Mouse (Mus musculus) gastrocnemius, adult 8-10 months (tissue): ENCODE results near the gene Pcx. TPM values are rescaled to one million over a fixed set of nuclear protein-coding genes. Genes with fewer than 3 reads are reported as not detected.
"Not testable (repeated sequence)": the region's sequence is repeated elsewhere in the genome, so short reads cannot be mapped to it uniquely, and the experiment has no call there.

Experiments used
- DNase-seq, 2 experiments: peaks; one replicate each; pipeline ENCODE4 v3.0.0; 2022; ENCODE audit warnings: low spot score in 2 of 2
- total RNA-seq, 4 experiments: library from RNA; stranded (reverse); gene quantifications; 2 replicates each; pipeline ENCODE4 v1.2.4; 2022

Pcx gene
- total RNA-seq, 4 experiments from 2014 or later: 60.2 to 229 (median 114) TPM

DNA sequence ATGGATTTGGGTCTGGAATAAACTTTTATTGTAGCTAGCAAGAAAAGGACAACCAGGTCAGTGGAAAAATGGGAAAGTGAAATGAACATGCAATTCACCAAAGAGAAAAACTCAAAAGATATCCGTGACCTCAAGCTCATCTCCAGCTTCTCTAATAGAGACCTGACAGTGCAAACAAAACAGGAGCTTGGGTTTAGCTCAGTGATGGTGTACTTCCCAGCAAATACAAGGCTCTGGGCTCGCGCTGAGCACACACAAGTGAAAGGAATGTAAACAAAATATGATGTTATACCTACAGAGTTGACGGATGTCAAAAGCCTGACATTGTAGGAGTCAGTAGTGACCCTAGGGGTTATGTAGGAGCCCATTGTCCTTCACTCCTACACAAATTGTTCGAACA, 69.0 kb downstream of the Pcx start:
- no peak for DNase-seq

DNA sequence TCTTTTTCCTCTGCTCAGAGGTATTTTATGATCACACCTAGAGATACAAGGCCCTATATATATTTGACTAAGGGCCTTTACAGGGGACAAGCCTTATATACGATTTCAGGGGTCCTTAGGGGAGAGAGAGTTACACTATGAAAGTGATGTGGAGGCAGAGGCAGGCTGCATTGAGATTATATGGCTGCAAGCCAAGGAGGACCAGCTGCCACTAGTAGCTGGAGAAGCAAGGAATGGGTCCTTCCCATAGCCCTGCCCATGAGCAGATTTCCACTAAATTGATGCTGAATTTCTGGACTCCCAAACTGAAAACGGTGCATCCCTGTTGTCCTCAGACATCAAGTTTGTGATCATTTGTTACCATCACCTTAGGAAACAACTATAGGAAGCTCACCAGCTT, 73.6 kb downstream of the Pcx start:
- DNase-seq: no peak

DNA sequence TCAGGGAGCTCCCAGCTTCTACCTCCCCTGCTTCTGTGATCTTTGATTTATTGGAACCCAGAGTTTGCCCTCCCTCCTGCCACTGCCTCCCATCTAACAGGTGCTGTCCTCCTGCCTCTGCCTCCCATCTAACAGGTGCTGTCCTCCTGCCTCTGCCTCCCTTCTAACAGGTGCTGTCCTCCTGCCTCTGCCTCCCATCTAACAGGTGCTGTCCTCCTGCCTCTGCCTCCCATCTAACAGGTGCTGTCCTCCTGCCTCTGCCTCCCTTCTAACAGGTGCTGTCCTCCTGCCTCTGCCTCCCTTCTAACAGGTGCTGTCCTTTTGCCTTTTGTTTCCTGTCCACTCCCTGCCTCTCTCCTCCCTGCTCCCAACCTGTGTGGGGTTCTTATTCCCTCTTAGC, 76.5 kb downstream of the Pcx start:
- DNase-seq: not testable (repeated sequence)

DNA sequence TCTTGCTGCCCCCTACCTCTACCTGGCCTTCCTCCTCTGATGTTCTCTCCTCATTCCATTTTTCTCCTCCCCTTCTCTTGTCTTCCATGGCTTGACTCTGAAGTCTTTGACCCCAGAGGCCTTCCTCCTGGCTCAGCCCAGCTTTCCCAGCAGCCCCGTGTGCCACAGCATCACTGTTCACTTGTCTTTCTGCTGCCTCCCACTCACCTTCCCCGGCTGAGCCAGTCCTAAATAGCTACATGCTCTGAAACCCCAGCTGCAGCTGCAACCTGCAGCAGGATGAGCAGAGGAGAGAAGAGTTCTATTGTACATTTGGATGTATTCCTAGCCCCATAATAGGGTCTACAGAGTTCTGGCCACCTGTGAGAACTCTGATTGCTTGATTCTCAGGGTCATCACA, 77.2 kb downstream of the Pcx start:
- DNase-seq: no peak

DNA sequence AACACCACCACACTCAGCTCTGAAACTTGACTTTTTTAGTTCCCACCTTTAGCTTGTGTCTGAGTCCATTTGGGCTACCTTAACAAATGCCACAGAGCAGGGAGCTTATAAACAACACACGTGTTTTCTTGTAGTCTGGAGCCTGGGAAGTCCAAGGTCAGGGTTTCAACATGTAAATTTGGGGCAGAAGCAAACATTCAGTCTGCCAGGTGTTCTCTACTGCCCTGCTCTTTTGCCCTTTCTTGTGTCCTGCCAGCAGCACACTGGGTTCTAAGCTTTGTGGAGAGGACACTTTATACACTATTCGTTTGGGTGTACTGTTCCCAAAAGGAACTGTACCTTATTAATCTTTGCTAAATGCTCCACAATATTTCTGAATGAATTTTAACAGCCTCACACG, 78.2 kb downstream of the Pcx start:
- no peak for DNase-seq

DNA sequence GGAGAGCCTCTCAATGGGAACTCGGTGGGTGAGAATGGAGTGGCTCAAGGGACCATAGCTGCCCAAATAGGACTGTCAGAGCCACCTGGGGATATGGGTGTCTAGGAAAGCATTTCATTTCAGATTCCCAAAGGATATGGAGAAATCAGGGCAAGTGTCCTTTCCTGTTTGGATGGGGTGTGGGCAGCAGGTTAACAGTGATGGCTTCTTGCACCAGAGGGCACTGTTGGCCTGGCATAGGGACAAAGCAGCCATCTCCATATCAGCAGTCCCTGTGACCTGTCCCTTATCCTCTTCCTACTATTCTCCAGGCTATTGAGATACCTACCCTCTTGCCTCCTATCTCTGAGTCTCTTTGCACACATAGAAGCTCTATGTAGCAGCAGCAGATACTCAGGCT, 78.8 kb downstream of the Pcx start:
- no peak for DNase-seq

DNA sequence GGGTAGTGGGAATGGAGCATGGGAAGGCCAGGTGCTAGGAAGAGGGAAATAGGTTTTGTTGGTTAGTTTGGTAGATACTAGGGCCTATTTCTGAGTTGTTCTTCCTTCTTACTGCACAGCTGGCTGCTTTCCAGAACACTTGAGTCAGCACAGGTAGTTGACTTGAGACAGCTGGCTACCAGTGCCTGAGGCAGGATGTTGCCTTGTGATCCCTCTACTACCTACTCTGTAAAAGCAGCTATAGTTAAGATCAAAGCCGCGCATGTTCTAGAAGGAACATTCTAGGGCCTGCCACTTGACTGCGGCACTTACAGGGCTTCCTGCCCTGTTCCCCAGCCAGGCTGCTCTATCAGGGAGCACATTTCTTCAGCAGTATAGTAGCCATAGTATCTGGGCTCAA, 79.8 kb downstream of the Pcx start:
- no peak for DNase-seq

DNA sequence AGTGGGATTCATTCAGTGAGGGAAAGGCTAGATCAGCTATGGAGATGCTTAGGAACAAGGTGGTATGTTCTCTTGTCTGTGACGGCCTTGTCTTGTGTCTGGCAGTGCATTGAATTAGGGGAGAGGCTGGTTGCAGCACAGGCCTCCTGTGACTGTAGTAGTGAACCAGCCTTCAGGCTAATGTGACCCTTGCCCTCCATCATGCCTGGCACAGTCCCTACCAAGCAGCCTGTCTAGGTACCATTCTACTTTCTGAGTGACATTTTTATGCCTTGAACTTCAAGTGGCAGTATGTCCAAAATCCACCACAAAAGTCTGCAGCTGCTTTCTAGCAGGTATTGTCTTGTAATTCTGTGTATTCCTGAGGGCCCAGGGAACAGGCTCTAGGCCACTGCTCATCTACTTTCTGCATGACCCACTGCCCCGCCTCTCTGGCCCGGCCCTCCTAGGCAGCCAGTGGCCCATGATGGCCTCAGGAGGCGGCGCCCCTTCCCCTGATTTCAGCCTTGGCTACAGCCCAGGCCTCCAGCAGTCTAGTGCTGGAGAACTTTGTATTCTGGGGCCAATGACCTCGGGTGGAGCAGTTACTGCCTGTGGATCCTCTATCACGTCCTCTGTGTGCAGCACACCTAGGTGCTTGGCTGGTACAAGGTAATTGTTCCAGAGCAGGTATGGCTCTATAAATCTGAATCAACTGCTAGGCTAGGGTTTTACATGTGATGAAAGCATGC, 83.7 kb downstream of the Pcx start:
- no peak for DNase-seq

DNA sequence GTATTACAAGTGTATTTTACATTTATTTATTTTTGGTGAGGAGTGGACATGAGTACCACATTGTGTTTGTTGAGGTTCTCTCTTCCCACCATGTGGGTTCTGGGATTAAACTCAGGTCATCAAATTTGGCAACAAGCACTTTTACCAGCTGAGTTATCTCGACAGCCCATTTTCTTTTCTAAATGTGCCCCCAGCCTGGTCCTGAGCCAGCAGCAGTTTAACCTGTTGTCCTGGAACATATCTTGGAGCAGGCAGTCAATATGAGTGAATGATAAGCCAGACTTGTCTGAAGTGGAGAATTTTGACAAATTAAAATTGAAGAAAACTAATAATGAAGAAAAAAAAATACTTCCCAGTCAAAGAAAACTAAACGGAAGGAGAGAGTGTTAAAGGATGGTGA, 85.8 kb downstream of the Pcx start:
- no peak for DNase-seq

DNA sequence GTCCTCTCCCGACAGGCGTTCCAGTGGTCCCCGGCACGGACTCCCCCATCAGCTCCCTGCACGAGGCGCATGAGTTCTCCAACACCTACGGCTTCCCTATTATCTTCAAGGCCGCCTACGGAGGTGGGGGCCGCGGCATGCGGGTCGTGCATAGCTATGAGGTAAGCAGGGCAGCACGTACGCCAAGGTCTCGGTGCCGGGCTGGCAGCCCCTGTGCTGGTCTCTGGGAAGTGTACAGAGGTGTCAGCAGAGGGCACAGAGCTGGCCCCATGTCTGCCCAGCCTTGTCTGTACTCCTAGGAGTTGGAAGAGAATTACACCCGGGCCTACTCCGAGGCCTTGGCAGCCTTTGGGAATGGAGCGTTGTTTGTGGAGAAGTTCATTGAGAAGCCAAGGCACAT, 92.2 kb downstream of the Pcx start:
- no peak for DNase-seq

DNA sequence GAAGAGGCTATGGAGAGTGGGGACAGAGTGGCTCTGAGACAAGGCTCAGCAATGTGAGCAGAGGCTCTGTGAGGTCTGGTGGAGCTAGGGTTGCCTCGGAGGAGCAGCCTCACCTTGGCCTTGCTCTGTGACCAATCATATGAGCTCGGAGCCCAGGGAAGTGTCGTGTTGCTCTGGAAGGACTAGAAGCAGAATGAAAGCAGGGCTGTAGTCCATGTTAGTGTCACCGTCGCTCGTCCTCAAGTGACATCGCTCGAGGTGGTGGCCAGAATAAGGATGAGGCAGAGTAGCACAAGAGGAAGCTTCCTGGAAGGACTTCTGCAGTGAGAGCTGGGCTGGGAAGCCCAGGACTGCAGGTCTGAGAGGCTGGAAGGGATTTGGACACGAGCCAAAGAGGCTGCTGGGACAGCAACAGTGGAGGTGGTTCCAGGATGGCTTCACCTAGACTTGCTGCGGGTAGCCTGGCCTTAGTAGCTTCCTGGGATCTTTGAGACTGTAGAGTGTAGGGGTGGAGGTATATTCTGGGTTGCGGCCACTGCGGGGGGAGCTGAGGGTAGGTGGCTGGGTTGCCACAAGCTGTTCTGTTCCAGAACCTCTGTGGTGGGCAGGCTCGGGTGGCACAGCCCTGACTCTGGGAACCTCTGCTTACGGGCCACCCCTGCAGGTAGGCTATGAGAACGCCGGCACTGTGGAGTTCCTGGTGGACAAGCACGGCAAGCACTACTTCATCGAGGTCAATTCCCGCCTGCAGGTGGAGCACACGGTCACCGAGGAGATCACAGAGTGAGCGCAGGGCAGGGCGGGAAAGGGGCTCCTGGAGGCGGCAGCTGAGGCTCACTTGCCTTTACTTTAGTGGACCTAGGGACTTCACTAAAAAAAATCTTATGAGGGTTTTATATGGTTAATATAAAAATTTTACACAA, 93.8 kb downstream of the Pcx start:
- no peak for DNase-seq

DNA sequence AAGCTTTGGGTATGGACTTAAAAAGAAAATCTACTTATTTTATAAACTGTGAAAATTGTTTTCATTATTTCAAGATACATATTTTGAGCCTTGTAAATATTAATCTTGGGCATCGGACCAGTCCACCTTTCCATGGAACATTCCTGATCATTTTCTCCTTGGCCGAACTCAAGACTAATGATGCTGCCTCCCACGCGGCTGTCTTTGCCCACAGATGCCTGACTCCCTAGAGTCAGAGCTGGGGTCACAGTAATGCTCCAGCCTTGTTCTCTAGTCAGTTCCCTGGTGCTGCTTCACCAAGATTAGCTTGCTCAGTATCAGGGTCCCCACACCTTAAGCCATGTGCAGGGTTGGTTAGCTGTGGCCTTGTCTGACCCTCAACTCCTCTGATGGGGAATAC, 95.4 kb downstream of the Pcx start:
- no peak for DNase-seq

DNA sequence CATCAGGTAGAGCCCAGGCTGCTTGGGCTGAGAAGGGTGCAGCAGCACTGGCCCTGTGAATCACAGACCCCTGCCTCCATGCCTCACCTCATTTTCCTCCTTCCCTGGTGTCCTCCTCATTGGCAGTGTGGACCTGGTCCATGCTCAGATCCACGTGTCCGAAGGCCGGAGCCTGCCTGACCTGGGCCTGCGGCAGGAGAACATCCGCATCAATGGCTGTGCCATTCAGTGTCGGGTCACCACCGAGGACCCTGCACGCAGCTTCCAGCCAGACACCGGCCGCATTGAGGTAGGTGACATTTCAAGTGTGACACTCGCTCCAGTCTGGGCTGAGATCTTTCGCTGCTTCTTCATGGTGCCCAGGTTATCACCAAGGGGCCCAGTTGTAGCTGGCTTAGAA, 97.1 kb downstream of the Pcx start:
- DNase-seq: no peak

DNA sequence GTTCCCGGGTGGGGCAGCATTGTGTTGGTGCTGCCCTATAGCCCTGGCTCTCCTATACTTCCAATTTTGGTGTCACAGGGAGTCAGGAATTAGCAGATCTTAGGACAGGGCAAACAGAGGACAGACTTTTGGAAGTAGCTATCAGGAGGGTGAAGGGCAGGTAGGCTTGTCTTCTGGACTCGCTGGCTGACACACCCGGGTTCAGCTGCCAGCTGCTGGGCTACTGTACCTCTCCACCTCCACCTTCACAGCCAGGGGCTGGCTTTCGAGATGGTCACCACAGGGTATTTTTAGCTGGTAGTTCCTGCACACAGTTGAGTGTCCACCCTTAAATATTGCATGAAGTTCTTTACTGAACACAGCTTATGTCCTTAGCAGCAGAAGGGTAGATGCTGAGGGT, 98.2 kb downstream of the Pcx start:
- no peak for DNase-seq

DNA sequence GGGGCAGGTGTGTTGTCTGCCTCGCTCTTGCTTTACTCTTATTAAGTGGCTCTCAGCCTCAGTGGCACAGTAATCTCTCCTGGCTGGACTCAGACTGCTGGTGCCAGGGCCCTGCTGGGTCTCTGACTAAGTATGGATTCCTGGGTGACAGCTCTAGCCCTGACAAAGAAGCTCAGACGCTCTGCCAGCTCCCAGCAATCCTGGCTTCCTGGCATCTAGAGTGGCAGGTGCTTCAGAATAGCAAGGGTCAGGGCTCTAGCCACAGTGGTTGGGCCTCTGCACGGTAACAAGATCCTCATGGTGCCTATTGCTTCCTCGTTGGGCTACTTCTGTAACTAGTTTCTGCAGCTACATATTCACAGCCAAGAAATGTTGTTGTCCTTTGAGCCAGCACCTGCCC, 99.8 kb downstream of the Pcx start:
- DNase-seq: peak in 1 of 2 experiments; percentile 72

DNA sequence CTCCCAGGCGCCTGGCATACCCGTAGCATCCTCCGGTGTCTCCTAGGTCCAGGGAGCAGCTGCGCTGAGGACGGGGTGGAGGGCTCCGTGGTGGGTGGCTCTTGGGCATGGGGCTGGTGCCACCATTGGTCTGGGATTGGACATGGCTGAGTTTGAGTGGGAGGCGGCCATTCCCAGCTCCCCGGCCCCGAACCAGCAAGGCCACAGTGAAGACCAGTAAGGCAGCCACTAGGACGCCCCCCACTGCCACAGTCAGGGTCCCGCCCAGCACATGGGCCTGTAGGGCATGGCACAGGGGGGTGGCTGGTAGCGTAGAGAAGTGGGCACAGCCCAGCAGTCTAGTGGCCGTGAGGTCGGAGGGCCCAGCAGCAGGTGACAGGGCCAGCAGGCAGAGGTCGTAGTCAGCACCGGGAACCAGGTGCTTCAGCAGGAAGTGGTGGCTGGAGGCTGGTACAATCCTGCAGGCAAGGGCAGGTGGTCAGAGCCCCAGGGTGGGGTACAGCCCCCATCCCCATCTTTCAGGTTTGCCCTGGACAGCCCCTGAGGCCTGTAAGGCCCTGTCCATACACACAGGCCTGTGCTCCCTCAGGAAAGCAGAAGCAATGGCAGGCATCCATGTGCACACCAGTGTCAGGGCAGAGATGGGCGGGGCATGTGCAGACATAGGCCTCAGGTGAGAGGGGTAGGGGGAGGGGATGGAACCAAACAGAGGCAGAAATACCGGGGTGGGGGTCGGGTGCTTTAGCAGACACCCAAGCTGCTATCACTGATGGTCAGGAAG, 102.1 kb downstream of the Pcx start:
- no peak for DNase-seq

DNA sequence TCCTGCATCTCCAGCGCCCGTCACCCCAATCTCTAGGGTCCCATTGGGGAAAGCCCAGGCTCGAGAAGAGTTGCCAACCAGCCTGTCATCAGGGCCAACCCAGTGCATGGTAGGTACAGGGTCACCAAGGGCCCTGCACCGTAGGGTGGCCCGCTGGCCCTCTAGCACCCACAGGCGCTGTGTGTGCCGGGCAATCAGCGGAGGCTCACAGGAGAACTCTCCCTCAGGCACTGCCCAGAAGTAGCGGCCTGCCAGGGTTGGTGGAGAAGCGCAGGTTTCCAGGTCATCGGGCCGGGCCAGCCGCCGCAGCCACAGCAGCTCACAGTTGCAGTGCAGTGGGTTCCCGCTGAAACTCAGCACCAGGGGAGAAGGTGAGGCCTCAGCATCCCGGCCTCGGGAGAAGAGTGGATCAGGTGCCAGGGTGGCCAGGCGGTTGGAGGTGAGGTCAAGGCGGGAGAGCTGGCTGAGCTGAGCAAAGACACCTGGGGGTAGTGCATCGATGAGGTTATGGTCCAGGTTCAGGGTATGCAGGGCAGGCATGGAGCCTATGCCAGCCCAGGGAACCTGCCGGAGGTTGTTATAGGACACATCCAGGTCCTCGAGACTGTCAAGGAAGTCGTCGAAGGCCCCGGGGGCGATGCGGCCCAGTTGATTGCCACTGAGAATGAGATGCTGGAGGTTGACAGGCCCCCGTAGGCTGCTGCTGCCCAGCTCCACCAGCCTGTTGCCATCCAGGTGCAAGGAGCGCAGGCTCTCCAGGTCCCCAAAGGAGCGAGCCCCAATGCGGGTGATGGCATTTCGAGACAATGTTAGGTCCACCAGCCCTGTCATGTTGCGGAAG, 103.4 kb downstream of the Pcx start:
- DNase-seq: no peak

DNA sequence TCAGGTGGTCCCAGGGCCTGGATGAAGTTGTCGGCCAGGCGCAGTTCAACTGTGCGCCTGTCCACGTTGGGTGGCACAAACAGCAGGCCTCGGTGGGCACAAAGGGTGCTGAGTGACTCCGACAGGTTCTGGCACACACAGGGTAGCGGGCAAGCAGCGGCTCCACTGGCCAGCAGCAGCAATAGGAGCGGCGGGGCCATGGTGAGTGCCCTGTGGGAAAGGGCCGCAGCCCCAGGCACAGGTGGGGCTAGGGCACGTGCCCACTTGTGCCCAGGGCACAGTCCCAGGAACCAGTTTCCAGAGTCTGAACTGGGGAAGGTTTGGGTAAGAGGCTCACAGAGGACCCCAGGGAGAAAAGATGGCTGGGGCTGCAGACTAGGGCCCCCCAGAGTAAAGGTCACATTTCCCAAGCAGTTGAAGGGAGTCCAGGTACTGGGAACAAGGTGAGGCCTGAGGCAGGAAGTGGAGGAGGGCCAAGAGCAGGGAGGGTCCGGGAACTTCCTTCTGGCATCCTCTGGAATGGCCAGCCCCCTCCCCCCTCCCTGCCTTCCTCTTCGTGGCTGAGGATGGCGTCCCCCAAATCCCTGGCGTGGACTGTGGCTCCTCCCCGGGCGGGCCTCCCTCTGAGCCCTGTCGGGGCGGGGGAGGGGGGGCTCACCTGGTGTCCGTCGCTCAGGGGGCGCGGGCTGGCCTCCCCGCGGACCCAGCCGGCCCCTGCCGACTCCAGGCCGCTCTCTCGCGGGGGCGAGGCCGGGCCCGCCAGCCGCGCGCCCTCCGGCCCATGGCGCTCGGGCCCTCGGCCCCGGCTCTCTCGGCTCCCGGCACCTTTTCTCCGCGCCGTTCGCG, 104.3 kb downstream of the Pcx start:
- no peak for DNase-seq

DNA sequence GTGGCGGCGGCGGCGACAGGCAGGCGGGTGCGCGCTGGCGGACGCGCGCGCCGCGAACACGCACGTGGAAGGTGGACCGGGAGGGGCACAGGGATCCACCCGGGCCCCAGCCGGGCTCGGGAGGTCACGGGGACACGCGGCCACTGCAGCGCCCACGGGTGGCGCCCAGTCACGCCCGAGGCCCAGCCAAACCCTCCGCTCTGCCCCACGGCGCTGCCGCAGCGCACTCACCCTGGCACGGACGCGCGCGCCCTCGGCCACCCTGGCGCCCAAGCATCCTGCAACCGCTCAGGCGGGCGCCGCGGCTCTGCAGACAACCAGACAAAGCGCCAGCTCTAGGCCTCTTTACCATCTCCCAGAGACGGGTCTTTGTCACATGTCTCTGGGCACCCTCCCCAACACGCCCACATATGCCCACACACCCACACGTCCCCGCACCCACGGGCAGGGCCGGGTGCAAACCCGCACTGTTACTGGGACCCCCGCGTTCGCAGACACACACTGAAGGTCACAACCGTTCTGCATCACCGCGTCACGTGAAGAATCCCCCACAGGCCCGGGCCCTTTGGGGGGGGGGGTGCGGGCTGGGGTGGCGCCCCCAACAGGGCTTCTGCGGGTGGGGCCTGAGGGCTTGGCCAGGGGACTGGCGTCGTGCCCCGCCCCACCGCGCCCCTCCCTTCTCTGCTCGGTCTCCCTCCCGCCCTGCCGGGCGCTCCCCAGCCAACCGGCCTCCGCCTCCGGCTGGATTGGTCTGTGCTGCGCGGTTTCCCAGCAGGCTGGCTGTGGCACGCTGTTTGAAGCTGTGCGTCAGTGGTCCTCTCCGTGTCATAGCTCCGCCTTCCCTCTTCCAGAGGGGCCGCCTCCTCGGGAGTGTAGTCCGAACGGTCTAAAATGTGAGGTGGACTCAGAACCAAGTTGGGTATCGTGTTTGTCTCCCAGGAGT, 105.2 kb downstream of the Pcx start, which contains the start of gene Lrfn4:
Gene Lrfn4 (minus strand): TSS at position 517 of the 943 bp plus-strand sequence.
- DNase-seq: peak; percentile 56 to 76
